Comparison of ENCODE assay signal across 25 mouse cellular contexts in genomic region chr16:56795481-56796139, GRCm38 (mm10). TPM values are rescaled to one million over a fixed set of nuclear protein-coding genes. Genes with fewer than 3 reads are reported as not detected.
DNase-seq lines count a peak whose midpoint lies in the region; ATAC-seq and TF ChIP-seq lines count a peak whose summit lies in the region.
"Had no signal": no experiment of that assay in that cellular context is flagged by ENCODE, and none has a peak within 500 bp of the region (broad histone marks: within the 10 kb centered on the region; RNA-seq: fewer than 3 reads in every experiment).

Gene Adgrg7 (minus strand): TSS chr16:56795855.

- DNase-seq in 416B (ENCODE audit: low read depth) (peak; percentile 5), G1E (ENCODE audit: low spot score) (no peak)
- no peak for DNase-seq in thymus, postnatal 4 days
- DNase-seq in cerebellum, postnatal 25 days, result no peak
- DNase-seq in layer of hippocampus, postnatal 14 days (ENCODE audit: low spot score in 2 of 2), result no peak
- DNase-seq: cerebellum, adult 9-11 months; embryo, embryonic 11 days; heart, adult 18-20 months; kidney, adult 8-10 months; kidney, postnatal 14 days; left cerebral cortex, postnatal 4 days; lung, postnatal 10 days; right cerebral cortex, postnatal 4 days; thymus, postnatal 14 days had no signal

- no peaks in the 10 kb centered on the region for H3K9me3 ChIP-seq in G1E (replicated peaks)
- H3K9me3 ChIP-seq: hindbrain, embryonic 10.5 days had no signal

- H3K27me3 ChIP-seq in G1E (ENCODE audit: insufficient read depth, low read length), result peaks cover 3% of the 10 kb centered on the region; the same call in 1 of the 2 replicates

- H3K36me3 ChIP-seq in G1E (replicated peaks), result no peaks in the 10 kb centered on the region
- H3K36me3 ChIP-seq: hindbrain, embryonic 10.5 days had no signal

- no peak for TF ChIP-seq CTCF in G1E (IDR thresholded peaks at IDR 0.05; ENCODE audit: low read depth, low read length)

- no peak for ATAC-seq in G1E (ENCODE audit: extremely low read depth, insufficient number of reproducible peaks, low FRiP score, poor library complexity, severe bottlenecking)
- peak; percentile 83 for ATAC-seq in granulocyte monocyte progenitor cell, adult 5-6 weeks (replicated peaks; ENCODE audit: poor library complexity, severe bottlenecking)
- peak; percentile 46 for ATAC-seq in megakaryocyte, adult 5-6 weeks (ENCODE audit: poor library complexity, severe bottlenecking)
- ATAC-seq: forebrain, embryonic 16.5 days had no signal

- peaks cover 57% of the 10 kb centered on the region for H3K4me1 ChIP-seq in G1E (ENCODE audit: insufficient read depth, low read depth, low read length)
- H3K4me1 ChIP-seq: hindbrain, embryonic 10.5 days had no signal

- H3K4me3 ChIP-seq in G1E (ENCODE audit: low read depth, low read length), result peak within 1 kb of the TSS; percentile 29; the same call in 1 of the 2 replicates
- H3K4me3 ChIP-seq: hindbrain, embryonic 10.5 days; left cerebral cortex, adult 2 months had no signal

RNA-seq across cellular contexts. Expression of gene Adgrg7, which starts in this region (rescaled TPM):
- total RNA-seq in G1E (2014; fragmentation: Nextera tagmentation), result 1.8 and 3.3 TPM in 2 replicates
- 0.17 and 0.33 TPM in 2 replicates for total RNA-seq in G1E (2017)
- 0.04 TPM in 1 of 2 replicates, not detected in the other for polyA plus RNA-seq in G1E (2012)
- total RNA-seq in granulocyte monocyte progenitor cell, adult 5-6 weeks (2014; fragmentation: Nextera tagmentation), result 16.4 and 23.6 TPM in 2 replicates
- total RNA-seq in granulocyte monocyte progenitor cell, adult 5-6 weeks (2017), result 35.7 and 36.5 TPM in 2 replicates
- total RNA-seq in megakaryocyte, adult 5-6 weeks (2015), result 0.66 and 2.0 TPM in 2 replicates
- 2.0 and 3.8 TPM in 2 replicates for total RNA-seq in megakaryocyte, adult 5-6 weeks (2017)
- not detected for total RNA-seq in layer of hippocampus, postnatal 14 days (2021)
- total RNA-seq: ES-E14; gastrocnemius, adult 8-10 months; heart, adult 18-20 months; left cerebral cortex, adult 2 months; left cerebral cortex, postnatal 4 days; midbrain, postnatal 0 days had no signal
- polyA plus RNA-seq: embryonic facial prominence, embryonic 14.5 days; forebrain, embryonic 16.5 days; heart, embryonic 14.5 days; hindbrain, embryonic 10.5 days; liver, adult 2 months; midbrain, postnatal 0 days had no signal
